Mouse (Mus musculus) embryonic facial prominence, embryonic 14.5 days (tissue): ENCODE data around the gene Figla. TPM values are rescaled to one million over a fixed set of nuclear protein-coding genes. Genes with fewer than 3 reads are reported as not detected.

Source experiments
- ATAC-seq: fragments of 200-750 bp; cut with Nextera tagmentation; 2 replicates; pipeline ENCODE4 v1.8.0; 2017; ENCODE audit warnings: low read depth, moderate number of reproducible peaks, moderate TSS enrichment
- DNase-seq: peaks from one replicate; pipeline ENCODE4 v3.0.0-alpha.2; 2015; ENCODE audit warnings: low spot score
- H3K27ac ChIP-seq: fragments of 300-500 bp; sonication (generic); replicated peaks from 2 replicates; pipeline ENCODE4 v1.5.1; 2014; ENCODE audit warnings: low read depth, mild to moderate bottlenecking, low read length, moderate library complexity
- H3K27me3 ChIP-seq: fragments of 300-500 bp; sonication (generic); replicated peaks from 2 replicates; pipeline ENCODE4 v1.6.1; 2014; ENCODE audit warnings: low read length; ENCODE audit not compliant: control insufficient read depth, insufficient read depth
- H3K36me3 ChIP-seq: fragments of 300-500 bp; sonication (generic); 2 replicates; pipeline ENCODE4 v1.6.1; 2014; ENCODE audit warnings: low read length, mixed read lengths; ENCODE audit not compliant: control insufficient read depth, insufficient read depth
- H3K4me1 ChIP-seq: fragments of 300-500 bp; sonication (generic); 2 replicates; pipeline ENCODE4 v1.6.1; 2014; ENCODE audit warnings: antibody characterized with exemption, low read length; ENCODE audit not compliant: control insufficient read depth, insufficient read depth
- H3K4me2 ChIP-seq: fragments of 300-500 bp; sonication (generic); 2 replicates; pipeline ENCODE4 v1.6.1; 2014; ENCODE audit warnings: low read depth, mild to moderate bottlenecking, low read length, moderate library complexity, mixed read lengths
- H3K4me3 ChIP-seq: fragments of 300-500 bp; sonication (generic); 2 replicates; pipeline ENCODE4 v1.5.1; 2014; ENCODE audit warnings: low read depth, mild to moderate bottlenecking, low read length
- H3K9ac ChIP-seq: fragments of 300-500 bp; sonication (generic); 2 replicates; pipeline ENCODE4 v1.6.1; 2014; ENCODE audit warnings: low read depth, mild to moderate bottlenecking, low read length, moderate library complexity, mixed read lengths
- H3K9me3 ChIP-seq: fragments of 300-500 bp; sonication (generic); 2 replicates; pipeline ENCODE4 v1.6.1; 2016; ENCODE audit warnings: low read length; ENCODE audit not compliant: control insufficient read depth
- WGBS: fragments of 180-500 bp; shearing (Covaris S2); extraction: QIAGEN DNeasy Blood & Tissue Kit; methylation state at CpG from one replicate; pipeline ENCODE4 v1.1.7; 2014; 5-methylcytosine and 5-hydroxymethylcytosine counted together
- polyA plus RNA-seq: library from polyadenylated mRNA; unstranded; fragments of >200 nt; fragmentation: Nextera tagmentation; extraction: Ambion mirVana; gene quantifications from 2 replicates; pipeline ENCODE4 v1.2.1, GENCODE M21; 2014

Gene Figla
- polyA plus RNA-seq, 1 experiment from 2014 or later = not detected

DNA sequence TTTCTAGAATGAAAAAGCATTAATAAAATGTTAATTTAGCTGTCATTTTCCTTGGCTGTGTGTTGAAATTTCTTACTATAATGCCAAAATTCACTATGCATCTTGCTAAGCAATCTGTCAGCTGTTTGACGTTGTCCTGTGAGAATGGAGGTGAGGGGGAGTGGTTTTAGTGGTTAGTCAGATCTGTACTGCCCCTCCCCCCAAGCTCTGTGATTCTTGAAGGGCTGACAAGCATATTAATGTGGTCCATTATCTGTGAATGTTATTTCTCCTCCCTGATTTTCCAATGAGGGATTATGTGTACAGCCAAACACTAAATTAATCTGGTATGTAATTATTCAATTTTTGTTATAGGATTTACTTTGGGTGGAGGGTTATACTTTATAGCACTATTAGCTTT, 42.5 kb downstream of the Figla start:
- ATAC-seq = no peak
- no peak for DNase-seq
- WGBS = 0% methylated on average over 1 of the region's 1 CpGs

DNA sequence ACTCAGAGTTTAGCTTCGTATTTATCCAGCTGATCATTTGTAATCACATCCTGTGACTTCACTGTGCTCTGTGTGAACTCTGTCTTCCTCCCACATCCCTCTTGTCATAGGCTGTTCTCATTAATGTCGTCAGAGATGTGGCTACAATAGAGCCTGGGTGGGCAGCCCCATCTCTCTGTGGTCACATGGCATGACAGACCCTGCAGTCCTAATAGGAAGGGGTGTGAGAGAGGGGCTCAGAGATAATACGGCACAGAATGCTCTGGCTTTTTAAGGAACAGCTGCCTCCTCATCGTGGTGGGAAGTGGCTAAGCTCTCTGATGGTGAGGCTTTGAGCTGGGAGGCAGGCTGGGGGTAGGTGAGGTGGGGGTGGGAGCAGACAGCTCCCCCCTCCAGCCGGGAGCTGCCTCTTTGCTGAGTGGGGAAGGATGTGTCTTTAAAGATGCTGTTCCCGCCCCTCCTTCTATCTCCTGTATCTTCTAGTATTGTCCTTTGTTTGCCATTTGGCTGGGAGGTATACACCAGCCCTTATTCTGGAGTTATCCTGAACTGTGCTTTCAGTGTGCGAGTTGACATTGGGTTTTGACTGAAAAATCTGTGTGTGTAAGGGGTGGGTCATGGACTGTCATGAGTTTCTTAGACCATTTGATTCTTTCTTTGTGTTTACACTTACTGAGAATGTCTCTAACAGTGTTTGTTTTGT, 43.3 kb downstream of the Figla start:
- Histone ChIP-seq H3K27me3 (no peaks in the 10 kb centered on the region), H3K36me3 (no peaks in the 10 kb centered on the region), H3K4me2 (no peak overlapping the region), H3K27ac (no peak overlapping the region), H3K4me1 (0 out of 2 replicates have a peak, but pooled peaks cover 6% of the 10 kb centered on the region), H3K9me3 (no peaks in the 10 kb centered on the region), H3K9ac (no peak overlapping the region), H3K4me3 (no peak overlapping the region)
- 41% methylated on average over 7 of the region's 7 CpGs for WGBS
- ATAC-seq (peak; percentile 41; the same call in 1 of the 2 replicates), DNase-seq (no peak)

More for the DNA sequence above, 42.5 kb downstream of the Figla start:
- Histone ChIP-seq H3K9ac (no peak overlapping the region), H3K4me3 (no peak overlapping the region), H3K9me3 (no peaks in the 10 kb centered on the region), H3K27ac (no peak overlapping the region), H3K36me3 (no peaks in the 10 kb centered on the region), H3K4me1 (0 out of 2 replicates have a peak, but pooled peaks cover 3% of the 10 kb centered on the region), H3K27me3 (no peaks in the 10 kb centered on the region), H3K4me2 (no peak overlapping the region)

DNA sequence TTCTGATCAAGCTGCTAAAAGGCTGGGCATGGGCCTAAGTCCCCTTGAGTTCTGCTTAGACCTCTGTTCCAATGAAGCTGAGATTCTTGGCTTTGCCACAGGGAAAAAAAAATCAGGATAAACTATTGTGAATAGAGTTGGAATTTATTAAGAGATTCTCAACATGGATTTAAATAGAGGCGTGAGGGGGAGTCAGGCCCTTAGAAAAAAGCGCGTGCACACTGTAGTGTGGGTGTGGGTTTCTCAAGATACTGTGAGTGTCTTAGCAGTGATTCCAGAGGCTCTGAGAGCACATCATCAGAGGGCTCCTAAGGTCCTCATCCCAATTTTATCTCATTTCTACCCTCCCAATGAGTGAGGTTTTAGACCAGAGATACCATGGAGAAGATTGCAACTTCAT, 44.2 kb downstream of the Figla start:
- WGBS = 96% methylated on average over 3 of the region's 3 CpGs
- no peaks in the 10 kb centered on the region for H3K27me3 ChIP-seq
- H3K36me3 ChIP-seq = no peaks in the 10 kb centered on the region
- no peak overlapping the region for H3K9ac ChIP-seq
- peaks cover 12% of the 10 kb centered on the region; the same call in 1 of the 2 replicates for H3K4me1 ChIP-seq
- no peaks in the 10 kb centered on the region for H3K9me3 ChIP-seq
- no peak for DNase-seq
- H3K27ac ChIP-seq = no peak overlapping the region
- ATAC-seq = no peak
- no peak overlapping the region for H3K4me3 ChIP-seq
- no peak overlapping the region for H3K4me2 ChIP-seq

- no peak overlapping the region for H3K9ac ChIP-seq
- no peak overlapping the region for H3K4me2 ChIP-seq
- H3K27me3 ChIP-seq = no peaks in the 10 kb centered on the region
- peaks cover 12% of the 10 kb centered on the region; the same call in 1 of the 2 replicates for H3K4me1 ChIP-seq
- H3K9me3 ChIP-seq = no peaks in the 10 kb centered on the region
- 0 out of 2 replicates have a peak overlapping the region, but pooled peaks have one; percentile 55 for H3K27ac ChIP-seq
- 45% methylated on average over 5 of the region's 5 CpGs for WGBS
- ATAC-seq (no peak), DNase-seq (no peak)
- H3K36me3 ChIP-seq = no peaks in the 10 kb centered on the region
- H3K4me3 ChIP-seq = no peak overlapping the region
Observed at GRCm38 (mm10) chr6:86062226-86062625, 46.3 kb downstream of the Figla start.

DNA sequence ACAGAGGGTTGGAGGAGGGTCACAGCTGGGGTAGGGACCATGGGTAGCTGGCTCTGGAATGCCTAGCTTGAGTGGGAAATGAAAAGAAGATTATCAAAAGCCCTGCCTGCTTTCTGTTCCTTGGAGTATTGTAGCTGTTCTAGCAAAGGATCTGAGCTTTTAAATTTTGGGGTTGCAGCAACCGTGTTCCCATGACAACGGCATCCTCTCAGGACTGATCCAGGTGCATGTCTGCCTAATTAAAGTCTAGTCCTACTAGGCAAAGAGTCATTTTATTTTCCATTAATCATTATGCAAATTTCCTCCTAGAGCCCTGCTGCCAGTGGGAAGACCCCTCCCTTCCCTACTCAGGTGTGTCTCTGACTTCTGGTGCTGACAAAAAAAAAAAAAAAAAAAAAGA, 46.7 kb downstream of the Figla start:
- Histone ChIP-seq H3K4me3 (no peak overlapping the region), H3K27ac (0 out of 2 replicates have a peak overlapping the region, but pooled peaks have one; percentile 55), H3K4me2 (no peak overlapping the region), H3K9ac (no peak overlapping the region), H3K36me3 (no peaks in the 10 kb centered on the region), H3K9me3 (no peaks in the 10 kb centered on the region), H3K27me3 (no peaks in the 10 kb centered on the region), H3K4me1 (peaks cover 12% of the 10 kb centered on the region; the same call in 1 of the 2 replicates)
- ATAC-seq (no peak), DNase-seq (peak; percentile 30)
- WGBS = 82% methylated on average over 2 of the region's 2 CpGs

GRCm38 (mm10) chr6:86064318-86065016, 48.5 kb downstream of the Figla start:
- no peak overlapping the region for H3K4me2 ChIP-seq
- peak; percentile 69 for ATAC-seq
- WGBS = 45% methylated on average over 6 of the region's 6 CpGs
- DNase-seq = peak; percentile 77
- H3K9ac ChIP-seq = no peak overlapping the region
- peaks cover 12% of the 10 kb centered on the region; the same call in 1 of the 2 replicates for H3K4me1 ChIP-seq
- H3K9me3 ChIP-seq = no peaks in the 10 kb centered on the region
- H3K4me3 ChIP-seq = no peak overlapping the region
- H3K27me3 ChIP-seq = no peaks in the 10 kb centered on the region
- no peaks in the 10 kb centered on the region for H3K36me3 ChIP-seq
- H3K27ac ChIP-seq = peak overlapping the region; percentile 30; the same call in 1 of the 2 replicates

GRCm38 (mm10) chr6:86066727-86067126, 50.8 kb downstream of the Figla start:
- no peak for DNase-seq
- Histone ChIP-seq H3K9me3 (no peaks in the 10 kb centered on the region), H3K4me3 (no peak overlapping the region), H3K4me1 (peaks cover 12% of the 10 kb centered on the region; the same call in 1 of the 2 replicates), H3K27ac (no peak overlapping the region), H3K27me3 (no peaks in the 10 kb centered on the region), H3K4me2 (no peak overlapping the region), H3K9ac (no peak overlapping the region), H3K36me3 (no peaks in the 10 kb centered on the region)
- no peak for ATAC-seq
- WGBS = 61% methylated on average over 6 of the region's 6 CpGs

GRCm38 (mm10) chr6:86067145-86067544, 51.2 kb downstream of the Figla start:
- H3K27ac ChIP-seq = no peak overlapping the region
- no peaks in the 10 kb centered on the region for H3K9me3 ChIP-seq
- no peak for DNase-seq
- H3K4me1 ChIP-seq = peaks cover 12% of the 10 kb centered on the region; the same call in 1 of the 2 replicates
- 46% methylated on average over 5 of the region's 5 CpGs for WGBS
- no peak overlapping the region for H3K9ac ChIP-seq
- no peaks in the 10 kb centered on the region for H3K27me3 ChIP-seq
- no peaks in the 10 kb centered on the region for H3K36me3 ChIP-seq
- no peak for ATAC-seq
- no peak overlapping the region for H3K4me2 ChIP-seq
- H3K4me3 ChIP-seq = no peak overlapping the region
